Mouse (Mus musculus) stomach, postnatal 0 days (tissue): ENCODE results near the gene Reln. TPM values are rescaled to one million over a fixed set of nuclear protein-coding genes. Genes with fewer than 3 reads are reported as not detected.

Source experiments
- ATAC-seq: fragments of 200-750 bp; cut with Nextera tagmentation; 2 replicates; pipeline ENCODE4 v1.8.0; 2017; ENCODE audit not compliant: low FRiP score, low TSS enrichment
- DNase-seq: peaks from one replicate; pipeline ENCODE4 v3.0.0-alpha.2; 2016; ENCODE audit warnings: low spot score
- H3K27ac ChIP-seq: fragments of 300-500 bp; sonication (generic); replicated peaks from 2 replicates; pipeline ENCODE4 v1.5.1; 2014; ENCODE audit warnings: mild to moderate bottlenecking, control low read depth
- H3K27me3 ChIP-seq: fragments of 300-500 bp; sonication (generic); 2 replicates; pipeline ENCODE4 v1.6.1; 2014; ENCODE audit warnings: low read length; ENCODE audit not compliant: control insufficient read depth, insufficient read depth
- H3K36me3 ChIP-seq: fragments of 300-500 bp; sonication (generic); 2 replicates; pipeline ENCODE4 v1.6.1; 2014; ENCODE audit warnings: low read length, mixed read lengths; ENCODE audit not compliant: control insufficient read depth, insufficient read depth
- H3K4me1 ChIP-seq: fragments of 300-500 bp; sonication (generic); replicated peaks from 2 replicates; pipeline ENCODE4 v1.6.1; 2014; ENCODE audit warnings: antibody characterized with exemption; ENCODE audit not compliant: control insufficient read depth, insufficient read depth
- H3K4me2 ChIP-seq: fragments of 300-500 bp; sonication (generic); replicated peaks from 2 replicates; pipeline ENCODE4 v1.6.1; 2014; ENCODE audit warnings: low read depth, mild to moderate bottlenecking, control low read depth, moderate library complexity
- H3K4me3 ChIP-seq: fragments of 300-500 bp; sonication (generic); 2 replicates; pipeline ENCODE4 v1.5.1; 2014; ENCODE audit warnings: low read depth, low read length, control low read depth
- H3K9ac ChIP-seq: fragments of 300-500 bp; sonication (generic); 2 replicates; pipeline ENCODE4 v1.6.1; 2014; ENCODE audit warnings: mild to moderate bottlenecking, low read length, control low read depth, mixed read lengths
- H3K9me3 ChIP-seq: fragments of 300-500 bp; sonication (generic); 2 replicates; pipeline ENCODE4 v1.6.1; 2016; ENCODE audit warnings: low read length; ENCODE audit not compliant: control insufficient read depth
- CTCF ChIP-seq: IDR thresholded peaks from 2 replicates; pipeline ENCODE4 v1.5.1; 2016; ENCODE audit warnings: antibody characterized with exemption, low read depth, mild to moderate bottlenecking, moderate library complexity
- EP300 ChIP-seq: optimal IDR thresholded peaks from 2 replicates; pipeline ENCODE3; 2016; ENCODE audit warnings: antibody characterized with exemption
- whole genome bisulfite sequencing: fragments of 180-500 bp; shearing (Covaris S2); extraction: QIAGEN DNeasy Blood & Tissue Kit; methylation state at CpG from one replicate; pipeline ENCODE4 v1.1.7; 2014; 5-methylcytosine and 5-hydroxymethylcytosine counted together
- polyA plus RNA-seq: library from polyadenylated mRNA; unstranded; fragments of >200 nt; fragmentation: Nextera tagmentation; extraction: Ambion mirVana; gene quantifications from 2 replicates; pipeline ENCODE4 v1.2.1, GENCODE M21; 2015

Gene Reln
- polyA plus RNA-seq, 1 experiment from 2014 or later, result 1.6 TPM

DNA sequence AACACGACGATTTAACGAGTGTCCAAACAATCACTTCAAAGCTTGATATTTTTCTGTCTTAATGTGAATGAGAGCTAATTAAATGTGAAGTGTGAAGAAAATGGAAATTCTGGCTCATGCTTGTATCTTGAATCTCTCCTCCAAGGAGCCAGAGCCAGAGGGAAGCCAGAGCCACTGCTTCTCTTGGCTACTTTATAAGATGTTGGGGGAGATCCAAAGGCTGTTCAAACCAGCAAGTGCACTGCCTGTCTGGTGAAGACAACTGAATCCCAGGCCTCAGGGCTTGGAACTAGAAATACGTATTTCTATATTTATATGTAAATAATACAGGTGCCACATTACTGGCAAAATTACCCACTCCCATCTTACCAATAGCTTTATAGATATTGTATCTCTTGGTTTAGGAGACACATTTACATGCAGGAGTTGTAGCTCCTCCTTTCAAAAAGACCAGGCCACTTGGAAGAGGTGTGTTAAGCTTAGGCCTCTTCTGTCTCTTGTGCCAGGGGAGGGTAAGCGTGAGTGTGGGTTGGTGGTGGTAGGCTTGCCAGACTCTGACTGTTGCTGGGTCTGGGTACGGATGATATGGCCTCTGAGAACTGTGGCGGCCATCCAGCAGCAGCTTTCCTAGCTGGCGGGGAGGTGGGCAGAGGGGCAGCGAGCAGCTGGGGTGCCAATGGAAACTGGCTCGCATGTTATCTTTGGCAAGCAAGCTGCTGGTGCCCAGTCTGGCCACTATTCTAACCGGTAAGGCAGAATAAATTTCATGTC is 395.6 kb downstream of the Reln start:
- H3K4me3 ChIP-seq, result no peak overlapping the region
- H3K4me1 ChIP-seq, result no peaks in the 10 kb centered on the region
- TF ChIP-seq CTCF, result no peak
- no peak for TF ChIP-seq EP300
- no peak overlapping the region for H3K9ac ChIP-seq
- WGBS, result 83% methylated on average over 11 of the region's 11 CpGs
- H3K4me2 ChIP-seq, result no peak overlapping the region
- H3K27me3 ChIP-seq, result no peaks in the 10 kb centered on the region
- DNase-seq (no peak), ATAC-seq (no peak)
- no peaks in the 10 kb centered on the region for H3K9me3 ChIP-seq
- no peaks in the 10 kb centered on the region for H3K36me3 ChIP-seq
- no peak overlapping the region for H3K27ac ChIP-seq

DNA sequence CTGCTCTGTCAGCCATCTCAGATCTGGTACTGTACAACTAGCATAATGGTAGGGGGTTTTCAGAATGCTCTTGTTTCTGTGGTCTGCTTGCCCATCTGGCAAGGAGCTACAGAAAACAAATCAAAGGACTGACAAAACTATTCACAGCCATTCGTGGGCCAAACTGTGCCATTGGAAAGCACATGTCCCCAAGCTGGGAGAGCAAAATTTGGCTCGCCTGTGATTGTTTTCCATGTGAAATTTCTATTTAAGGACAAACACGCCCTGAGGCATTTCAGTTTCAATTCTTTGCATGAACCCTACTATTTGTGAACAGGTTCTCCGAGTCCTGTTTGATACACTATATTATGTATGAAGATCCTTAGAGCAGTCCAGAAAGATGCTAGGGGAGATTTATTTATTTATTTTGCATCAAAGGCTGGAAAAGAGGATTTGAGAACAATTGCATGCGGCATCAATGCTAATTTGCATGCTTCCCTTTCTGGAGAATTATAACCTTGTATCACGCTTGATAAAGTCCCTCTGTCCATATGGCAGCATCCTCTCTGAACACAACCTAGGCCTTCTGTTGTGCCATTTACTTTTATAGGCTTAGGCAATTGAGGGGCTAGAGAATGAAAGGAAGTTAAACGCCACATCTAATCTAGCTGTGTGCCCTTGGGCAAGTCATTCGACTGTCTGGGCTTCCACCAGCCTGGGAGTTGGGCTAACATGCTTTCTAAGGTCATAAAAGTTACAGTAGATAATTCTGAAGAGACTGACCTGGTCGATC is 396.7 kb downstream of the Reln start:
- TF ChIP-seq CTCF, result no peak
- TF ChIP-seq EP300, result no peak
- Histone ChIP-seq H3K36me3 (no peaks in the 10 kb centered on the region), H3K9ac (no peak overlapping the region), H3K4me2 (no peak overlapping the region), H3K27ac (no peak overlapping the region), H3K9me3 (no peaks in the 10 kb centered on the region), H3K27me3 (no peaks in the 10 kb centered on the region), H3K4me3 (no peak overlapping the region), H3K4me1 (no peaks in the 10 kb centered on the region)
- WGBS, result 82% methylated on average over 9 of the region's 9 CpGs
- ATAC-seq (no peak), DNase-seq (no peak)

DNA sequence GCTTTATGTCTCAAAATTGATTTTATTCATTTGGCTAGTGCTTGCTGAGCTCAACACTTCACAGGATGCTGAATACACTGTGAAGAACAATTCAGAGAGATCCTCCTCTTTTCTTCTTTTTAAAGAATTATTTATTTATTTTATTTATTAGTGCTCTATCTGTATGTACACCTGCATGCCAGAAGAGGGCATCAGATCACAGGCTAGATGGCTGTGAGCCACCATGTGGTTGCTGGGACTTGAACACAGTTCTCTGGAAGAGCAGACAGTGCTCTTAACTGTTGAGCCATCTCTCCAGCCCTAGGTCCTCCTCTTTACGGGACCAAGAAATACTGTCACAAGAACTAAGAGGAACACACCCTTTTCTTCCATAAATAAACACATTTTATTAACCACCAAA is 399.9 kb downstream of the Reln start:
- no peaks in the 10 kb centered on the region for H3K27me3 ChIP-seq
- H3K4me2 ChIP-seq, result no peak overlapping the region
- DNase-seq (no peak), ATAC-seq (no peak)
- H3K9ac ChIP-seq, result no peak overlapping the region
- 84% methylated on average over 1 of the region's 1 CpGs for WGBS
- H3K36me3 ChIP-seq, result no peaks in the 10 kb centered on the region
- TF ChIP-seq EP300 (no peak), CTCF (peak; percentile 38; the same call in 1 of the 2 replicates)
- H3K9me3 ChIP-seq, result no peaks in the 10 kb centered on the region
- no peak overlapping the region for H3K27ac ChIP-seq
- H3K4me3 ChIP-seq, result no peak overlapping the region
- H3K4me1 ChIP-seq, result no peaks in the 10 kb centered on the region

DNA sequence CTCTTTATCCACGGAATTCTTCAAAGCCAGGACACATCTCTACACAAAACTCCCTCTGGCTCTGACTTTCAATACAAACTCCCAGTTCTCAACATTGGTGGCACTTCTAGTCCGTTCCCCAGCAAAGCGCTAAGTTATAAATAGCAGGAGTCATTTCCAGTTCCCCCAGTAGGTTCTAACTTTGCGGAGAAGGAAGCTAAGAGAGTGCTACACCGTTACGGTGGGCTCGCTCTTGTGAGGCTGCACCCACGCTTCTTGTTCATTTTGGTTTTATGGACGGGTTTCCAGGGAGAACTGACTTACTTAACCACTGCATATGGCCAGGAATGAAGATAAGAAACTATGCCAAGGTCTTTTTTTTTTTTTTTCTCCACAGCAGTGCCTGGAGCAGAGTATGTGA is 405.1 kb downstream of the Reln start:
- no peaks in the 10 kb centered on the region for H3K4me1 ChIP-seq
- ATAC-seq (no peak), DNase-seq (no peak)
- H3K36me3 ChIP-seq, result no peaks in the 10 kb centered on the region
- 79% methylated on average over 9 of the region's 9 CpGs for WGBS
- H3K27me3 ChIP-seq, result no peaks in the 10 kb centered on the region
- H3K4me2 ChIP-seq, result no peak overlapping the region
- no peak overlapping the region for H3K9ac ChIP-seq
- no peak for TF ChIP-seq CTCF
- no peak for TF ChIP-seq EP300
- H3K4me3 ChIP-seq, result no peak overlapping the region
- no peaks in the 10 kb centered on the region for H3K9me3 ChIP-seq
- no peak overlapping the region for H3K27ac ChIP-seq

DNA sequence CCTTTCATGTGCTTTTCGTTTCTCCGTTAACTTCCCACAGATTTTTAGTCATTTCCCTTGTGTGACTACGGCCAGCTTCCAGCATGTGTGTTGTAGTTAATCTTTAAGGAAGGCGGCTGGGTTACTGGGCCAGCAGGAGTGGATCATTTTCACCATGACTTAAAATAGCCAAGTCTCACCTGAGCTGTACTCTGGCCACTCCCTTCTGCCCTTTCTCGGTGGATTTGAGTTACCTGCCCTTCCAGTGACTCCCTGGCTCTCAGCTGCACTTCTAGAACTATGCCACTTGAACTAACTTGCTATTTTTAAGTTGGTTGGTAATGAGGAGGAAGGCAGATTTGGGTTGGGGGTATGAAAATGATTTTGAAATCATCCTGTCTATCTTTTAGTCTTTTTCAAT is 406.4 kb downstream of the Reln start:
- H3K4me3 ChIP-seq, result no peak overlapping the region
- DNase-seq (peak; percentile 18), ATAC-seq (no peak)
- H3K27ac ChIP-seq, result no peak overlapping the region
- H3K9ac ChIP-seq, result no peak overlapping the region
- no peaks in the 10 kb centered on the region for H3K27me3 ChIP-seq
- no peaks in the 10 kb centered on the region for H3K9me3 ChIP-seq
- H3K36me3 ChIP-seq, result no peaks in the 10 kb centered on the region
- H3K4me2 ChIP-seq, result no peak overlapping the region
- 48% methylated on average over 5 of the region's 5 CpGs for WGBS
- no peaks in the 10 kb centered on the region for H3K4me1 ChIP-seq
- TF ChIP-seq EP300 (no peak), CTCF (no peak)

DNA sequence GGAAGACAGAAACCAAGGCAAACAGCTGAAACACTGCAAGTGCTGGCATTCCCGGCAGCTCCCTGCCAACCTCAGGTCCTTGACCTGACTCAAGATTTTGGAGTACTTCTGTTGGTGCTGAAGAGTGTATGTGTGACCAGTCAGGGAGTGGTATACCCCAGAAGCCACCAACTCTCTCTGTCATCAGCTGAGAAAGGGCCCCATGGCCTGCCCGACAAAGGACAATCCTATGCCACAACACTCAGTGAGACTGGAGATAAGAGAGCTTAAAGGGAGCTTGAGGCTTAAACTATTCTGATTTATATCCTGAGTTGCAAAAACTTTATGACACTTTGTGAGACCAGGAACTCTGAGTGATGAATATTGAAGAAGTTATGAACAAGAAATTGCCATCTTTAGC is 407.9 kb downstream of the Reln start:
- Histone ChIP-seq H3K27me3 (no peaks in the 10 kb centered on the region), H3K9ac (no peak overlapping the region), H3K4me2 (no peak overlapping the region), H3K4me1 (no peaks in the 10 kb centered on the region), H3K4me3 (no peak overlapping the region), H3K36me3 (no peaks in the 10 kb centered on the region), H3K9me3 (no peaks in the 10 kb centered on the region), H3K27ac (no peak overlapping the region)
- TF ChIP-seq CTCF (no peak), EP300 (no peak)
- 76% methylated on average over 2 of the region's 2 CpGs for WGBS
- DNase-seq (no peak), ATAC-seq (no peak)
